In genomic region chr10:71384159-71385044, GRCm38 (mm10) we compare ENCODE assay signal across 28 mouse cellular contexts. TPM values are rescaled to one million over a fixed set of nuclear protein-coding genes. Genes with fewer than 3 reads are reported as not detected.
A peak's percentile ranks its signal among the peaks of the same experiment; 100 is the strongest.
DNase-seq lines count a peak whose midpoint lies in the region; ATAC-seq lines count a peak whose summit lies in the region.
"Had no signal": no experiment of that assay in that cellular context is flagged by ENCODE, and none has a peak within 500 bp of the region (broad histone marks: within the 10 kb centered on the region; RNA-seq: fewer than 3 reads in every experiment).

No protein-coding gene starts in this region.

- no peaks in the 10 kb centered on the region for H3K9me3 ChIP-seq in kidney, embryonic 15.5 days (replicated peaks)
- no peaks in the 10 kb centered on the region for H3K9me3 ChIP-seq in midbrain, embryonic 11.5 days (ENCODE audit: control insufficient read depth, low read length)
- no peaks in the 10 kb centered on the region for H3K9me3 ChIP-seq in midbrain, embryonic 15.5 days
- H3K9me3 ChIP-seq in intestine, embryonic 15.5 days: no peaks in the 10 kb centered on the region
- H3K9me3 ChIP-seq: embryonic facial prominence, embryonic 13.5 days; forebrain, embryonic 10.5 days; forebrain, embryonic 15.5 days; heart, embryonic 12.5 days; liver, embryonic 15.5 days; lung, embryonic 15.5 days had no signal

- H3K9ac ChIP-seq in kidney, embryonic 15.5 days: no peak overlapping the region
- H3K9ac ChIP-seq in midbrain, embryonic 11.5 days (ENCODE audit: low read length): no peak overlapping the region
- H3K9ac ChIP-seq in midbrain, embryonic 15.5 days: no peak overlapping the region
- no peak overlapping the region for H3K9ac ChIP-seq in intestine, embryonic 15.5 days
- H3K9ac ChIP-seq: embryonic facial prominence, embryonic 13.5 days; forebrain, embryonic 15.5 days; heart, embryonic 12.5 days; liver, embryonic 15.5 days; lung, embryonic 15.5 days had no signal

- peaks cover 32% of the 10 kb centered on the region for H3K4me1 ChIP-seq in kidney, embryonic 15.5 days
- 0 out of 2 replicates have a peak, but pooled peaks cover 2% of the 10 kb centered on the region for H3K4me1 ChIP-seq in midbrain, embryonic 11.5 days (ENCODE audit: control insufficient read depth, insufficient read depth, low read length)
- no peaks in the 10 kb centered on the region for H3K4me1 ChIP-seq in midbrain, embryonic 15.5 days
- no peaks in the 10 kb centered on the region for H3K4me1 ChIP-seq in intestine, embryonic 15.5 days (replicated peaks)
- H3K4me1 ChIP-seq: embryonic facial prominence, embryonic 13.5 days; forebrain, embryonic 15.5 days; heart, embryonic 12.5 days; liver, embryonic 15.5 days; lung, embryonic 15.5 days had no signal

- no peaks in the 10 kb centered on the region for H3K27me3 ChIP-seq in kidney, embryonic 15.5 days
- H3K27me3 ChIP-seq in midbrain, embryonic 11.5 days (ENCODE audit: control insufficient read depth, insufficient read depth, low read length): no peaks in the 10 kb centered on the region
- H3K27me3 ChIP-seq in midbrain, embryonic 15.5 days (replicated peaks): no peaks in the 10 kb centered on the region
- H3K27me3 ChIP-seq in intestine, embryonic 15.5 days (replicated peaks): no peaks in the 10 kb centered on the region
- H3K27me3 ChIP-seq: CH12.LX; embryonic facial prominence, embryonic 13.5 days; forebrain, embryonic 15.5 days; heart, embryonic 12.5 days; liver, embryonic 15.5 days; lung, embryonic 15.5 days had no signal

- WGBS in kidney, embryonic 15.5 days: 38% methylated on average over 19 of the region's 19 CpGs
- 69% methylated on average over 19 of the region's 19 CpGs for WGBS in midbrain, embryonic 11.5 days
- 65% methylated on average over 19 of the region's 19 CpGs for WGBS in midbrain, embryonic 15.5 days
- WGBS in intestine, embryonic 15.5 days: 64% methylated on average over 19 of the region's 19 CpGs

- H3K4me2 ChIP-seq in kidney, embryonic 15.5 days: no peak overlapping the region
- H3K4me2 ChIP-seq in midbrain, embryonic 11.5 days: no peak overlapping the region
- H3K4me2 ChIP-seq in midbrain, embryonic 15.5 days: no peak overlapping the region
- no peak overlapping the region for H3K4me2 ChIP-seq in intestine, embryonic 15.5 days (replicated peaks)
- H3K4me2 ChIP-seq: embryonic facial prominence, embryonic 13.5 days; forebrain, embryonic 15.5 days; heart, embryonic 12.5 days; liver, embryonic 15.5 days; lung, embryonic 15.5 days had no signal

- DNase-seq in kidney, adult 11 months: no peak
- peak; percentile 85 for DNase-seq in midbrain, embryonic 11.5 days (ENCODE audit: low spot score, missing footprints)
- no peak for DNase-seq in layer of hippocampus, postnatal 10 days (ENCODE audit: low spot score in 2 of 2)
- no peak for DNase-seq in lung, postnatal 10 days
- DNase-seq: adrenal gland, adult 2 months; adrenal gland, postnatal 36 days; cerebellum, adult 2 months; cerebellum, postnatal 14 days; gastrocnemius, postnatal 36 days; heart, adult 18-20 months; kidney, adult 9 months; liver; lung, postnatal 36 days; midbrain, embryonic 14.5 days; right cerebral cortex, postnatal 25 days; spleen, adult 18-20 months; thymus, postnatal 25 days had no signal

- H3K36me3 ChIP-seq in kidney, embryonic 15.5 days: peaks cover 18% of the 10 kb centered on the region; the same call in 1 of the 2 replicates
- H3K36me3 ChIP-seq in midbrain, embryonic 11.5 days (ENCODE audit: control insufficient read depth, insufficient read depth, low read length): peaks cover 6% of the 10 kb centered on the region; the same call in 1 of the 2 replicates
- 0 out of 2 replicates have a peak, but pooled peaks cover 8% of the 10 kb centered on the region for H3K36me3 ChIP-seq in midbrain, embryonic 15.5 days (replicated peaks)
- peaks cover 12% of the 10 kb centered on the region for H3K36me3 ChIP-seq in intestine, embryonic 15.5 days

- ATAC-seq in kidney, embryonic 15.5 days (replicated peaks; ENCODE audit: low FRiP score): peak; percentile 83
- ATAC-seq in midbrain, embryonic 11.5 days (ENCODE audit: low FRiP score): peak; percentile 75
- ATAC-seq in midbrain, embryonic 15.5 days (replicated peaks): no peak
- ATAC-seq in intestine, embryonic 15.5 days: peak; percentile 54
- ATAC-seq: activated CD4-positive, CD25-positive, alpha-beta regulatory T cell, adult 4 months; forebrain, embryonic 15.5 days had no signal

- H3K27ac ChIP-seq in kidney, embryonic 15.5 days: peak overlapping the region; percentile 39
- no peak overlapping the region for H3K27ac ChIP-seq in midbrain, embryonic 11.5 days (ENCODE audit: low read depth, low read length)
- no peak overlapping the region for H3K27ac ChIP-seq in midbrain, embryonic 15.5 days
- no peak overlapping the region for H3K27ac ChIP-seq in intestine, embryonic 15.5 days
- H3K27ac ChIP-seq: embryonic facial prominence, embryonic 13.5 days; forebrain, embryonic 10.5 days; forebrain, embryonic 15.5 days; liver, embryonic 15.5 days; lung, embryonic 15.5 days had no signal

- H3K4me3 ChIP-seq in kidney, embryonic 15.5 days (replicated peaks): no peak overlapping the region
- H3K4me3 ChIP-seq in midbrain, embryonic 11.5 days (ENCODE audit: low read depth, low read length): no peak overlapping the region
- H3K4me3 ChIP-seq in midbrain, embryonic 15.5 days: no peak overlapping the region
- no peak overlapping the region for H3K4me3 ChIP-seq in intestine, embryonic 15.5 days (replicated peaks)
- H3K4me3 ChIP-seq: embryonic facial prominence, embryonic 13.5 days; forebrain, embryonic 10.5 days; forebrain, embryonic 15.5 days; heart, embryonic 12.5 days; liver, embryonic 15.5 days; lung, embryonic 15.5 days had no signal

RNA-seq across cellular contexts. Expression of gene Ipmk, which starts 36.8 kb away (rescaled TPM):
- polyA plus RNA-seq in kidney, embryonic 15.5 days (2015; fragmentation: Nextera tagmentation; extraction: Ambion mirVana): 14.3 and 18.6 TPM in 2 replicates
- polyA plus RNA-seq in midbrain, embryonic 11.5 days (2014; fragmentation: Nextera tagmentation; extraction: Ambion mirVana): 24.8 and 24.9 TPM in 2 replicates
- polyA plus RNA-seq in midbrain, embryonic 15.5 days (2015; fragmentation: Nextera tagmentation; extraction: Ambion mirVana): 17.9 and 18.2 TPM in 2 replicates
- polyA plus RNA-seq in intestine, embryonic 15.5 days (2015; fragmentation: Nextera tagmentation; extraction: Ambion mirVana): 26.2 and 28.3 TPM in 2 replicates
- total RNA-seq in layer of hippocampus, postnatal 10 days (2021): 10 to 100 TPM; 32.5 to 33.6 TPM

RNA-seq across cellular contexts. Expression of gene Cisd1, which starts 39.6 kb away (rescaled TPM):
- polyA plus RNA-seq in kidney, embryonic 15.5 days (2015; fragmentation: Nextera tagmentation; extraction: Ambion mirVana): 131 and 136 TPM in 2 replicates
- 152 and 155 TPM in 2 replicates for polyA plus RNA-seq in midbrain, embryonic 11.5 days (2014; fragmentation: Nextera tagmentation; extraction: Ambion mirVana)
- polyA plus RNA-seq in midbrain, embryonic 15.5 days (2015; fragmentation: Nextera tagmentation; extraction: Ambion mirVana): 257 and 277 TPM in 2 replicates
- polyA plus RNA-seq in intestine, embryonic 15.5 days (2015; fragmentation: Nextera tagmentation; extraction: Ambion mirVana): 115 and 118 TPM in 2 replicates
- 100 to 1,000 TPM; 122 to 130 TPM for total RNA-seq in layer of hippocampus, postnatal 10 days (2021)
